Mouse (Mus musculus) ES-E14 (cell line): ENCODE results near the gene Thada. TPM values are rescaled to one million over a fixed set of nuclear protein-coding genes. Genes with fewer than 3 reads are reported as not detected.
A peak's percentile ranks its signal among the peaks of the same experiment; 100 is the strongest.

ENCODE experiments used
- DNase-seq: peaks from one replicate; pipeline ENCODE4 v3.0.0-alpha.2; 2013; ENCODE audit warnings: low read depth, low spot score
- H3K27ac ChIP-seq: 2 replicates; pipeline ENCODE4 v1.5.1; 2012; ENCODE audit warnings: low read depth, mild to moderate bottlenecking, low read length, moderate library complexity, mixed read lengths; ENCODE audit not compliant: poor library complexity, insufficient read depth, severe bottlenecking
- H3K36me3 ChIP-seq: 2 replicates; pipeline ENCODE4 v1.6.1; 2012; ENCODE audit warnings: mild to moderate bottlenecking, low read length, moderate library complexity, mixed read lengths; ENCODE audit not compliant: control insufficient read depth, poor library complexity, insufficient read depth, severe bottlenecking
- H3K4me1 ChIP-seq, 2 experiments: fragments of 150-350 bp in 1 of 2; sonication (generic) in 1 of 2; 2 replicates each; pipeline ENCODE4 v1.6.1; 2012; ENCODE audit warnings: low read length in 2 of 2, mild to moderate bottlenecking in 1 of 2, mixed read lengths in 1 of 2; ENCODE audit not compliant: control insufficient read depth in 2 of 2, insufficient read depth in 2 of 2, poor library complexity in 1 of 2
- H3K4me3 ChIP-seq, 2 experiments: fragments of 150-350 bp in 1 of 2; sonication (generic) in 1 of 2; 2 replicates each; pipeline ENCODE4 v1.5.1; 2012; ENCODE audit warnings: low read length in 2 of 2, low read depth in 1 of 2, mild to moderate bottlenecking in 1 of 2, mixed read lengths in 1 of 2; ENCODE audit not compliant: insufficient read depth in 1 of 2, poor library complexity in 1 of 2, severe bottlenecking in 1 of 2
- H3K9ac ChIP-seq: 2 replicates; pipeline ENCODE4 v1.6.1; 2012; ENCODE audit warnings: low read depth, mild to moderate bottlenecking, low read length, mixed read lengths; ENCODE audit not compliant: poor library complexity, insufficient read depth, severe bottlenecking
- H3K9me3 ChIP-seq: fragments of 150-350 bp; sonication (generic); 2 replicates; pipeline ENCODE4 v1.6.1; 2012; ENCODE audit warnings: low read depth, mild to moderate bottlenecking, low read length; ENCODE audit not compliant: control insufficient read depth, insufficient read depth
- CHD2 ChIP-seq: IDR thresholded peaks from 2 replicates; pipeline ENCODE4 v1.6.1; 2014; ENCODE audit warnings: mild to moderate bottlenecking, low read depth, low read length, inconsistent platforms
- HCFC1 ChIP-seq: IDR thresholded peaks from 2 replicates; pipeline ENCODE4 v1.6.1; 2012; ENCODE audit warnings: low read length, inconsistent platforms, borderline replicate concordance; ENCODE audit not compliant: insufficient read depth
- MAFK ChIP-seq: IDR thresholded peaks from 2 replicates; pipeline ENCODE4 v1.6.1; 2014; ENCODE audit warnings: mild to moderate bottlenecking, low read depth, low read length, inconsistent platforms; ENCODE audit not compliant: insufficient read depth
- ZC3H11A ChIP-seq: IDR thresholded peaks from 2 replicates; pipeline ENCODE4 v1.6.1; 2012; ENCODE audit warnings: low read depth, mild to moderate bottlenecking, inconsistent platforms, low read length, borderline replicate concordance
- ZNF384 ChIP-seq: IDR thresholded peaks from 2 replicates; pipeline ENCODE4 v1.6.1; 2012; ENCODE audit warnings: low read depth, low read length, inconsistent platforms
- in situ Hi-C, 2 experiments: fragments of 600-800 bp; cut with MboI; formaldehyde crosslinking; loops; one replicate each; pipeline ENCODE4 v1.15.1; 2025; ENCODE audit warnings: low sequenced_read_pairs in 2 of 2, inconsistent platforms in 1 of 2; ENCODE audit not compliant: unreplicated experiment in 2 of 2
- total RNA-seq: library from RNA; depleted of rRNA; stranded (reverse); fragments of 300-350 nt; gene quantifications from 2 replicates; pipeline ENCODE4 v1.2.3, GENCODE M21; 2012

The Thada gene
- total RNA-seq, 1 experiment, result 37.4 TPM

GRCm38 (mm10) chr17:84492255-84492880 lies 26.4 kb upstream of the Thada start:
- no peak for TF ChIP-seq HCFC1
- Histone ChIP-seq H3K9me3 (no peaks in the 10 kb centered on the region), H3K4me1 (peaks cover 3 to 7% of the 10 kb centered on the region in 2 experiments; a peak in 2 of 4 replicates), H3K9ac (no peak overlapping the region; the same call in 1 of the 2 replicates), H3K4me3 (no peak overlapping the region), H3K36me3 (no peaks in the 10 kb centered on the region), H3K27ac (peak overlapping the region; percentile 60; the same call in 1 of the 2 replicates)
- DNase-seq, result peak; percentile 69
- in situ Hi-C loops, result no loop called here

GRCm38 (mm10) chr17:84487415-84487814 lies 21.4 kb upstream of the Thada start:
- no peak for TF ChIP-seq CHD2
- no peak for TF ChIP-seq HCFC1
- no peak for TF ChIP-seq ZC3H11A
- TF ChIP-seq MAFK, result no peak
- no peak for TF ChIP-seq ZNF384
- no peak overlapping the region for H3K9ac ChIP-seq
- 0 out of 4 replicates have a peak, but pooled peaks cover 0 to 3% of the 10 kb centered on the region in 2 experiments for H3K4me1 ChIP-seq
- H3K36me3 ChIP-seq, result no peaks in the 10 kb centered on the region
- no peak for DNase-seq
- H3K4me3 ChIP-seq, result no peak overlapping the region
- in situ Hi-C loops, result no loop called here
- no peaks in the 10 kb centered on the region for H3K9me3 ChIP-seq
- H3K27ac ChIP-seq, result no peak overlapping the region

- H3K27ac ChIP-seq, result no peak overlapping the region
- no peaks in the 10 kb centered on the region for H3K4me1 ChIP-seq
- H3K9me3 ChIP-seq, result no peaks in the 10 kb centered on the region
- in situ Hi-C loops, result no loop called here
- TF ChIP-seq CHD2 (no peak), MAFK (no peak), ZNF384 (no peak), HCFC1 (no peak), ZC3H11A (no peak)
- H3K9ac ChIP-seq, result no peak overlapping the region
- DNase-seq, result no peak
- no peaks in the 10 kb centered on the region for H3K36me3 ChIP-seq
- H3K4me3 ChIP-seq, result no peak overlapping the region
Measured at GRCm38 (mm10) chr17:84483673-84484320, 17.8 kb upstream of the Thada start.

- in situ Hi-C loops, result no loop called here
- Histone ChIP-seq H3K36me3 (no peaks in the 10 kb centered on the region), H3K9ac (no peak overlapping the region), H3K27ac (no peak overlapping the region), H3K9me3 (no peaks in the 10 kb centered on the region), H3K4me1 (no peaks in the 10 kb centered on the region), H3K4me3 (no peak overlapping the region)
- no peak for TF ChIP-seq CHD2
- TF ChIP-seq HCFC1, result no peak
- no peak for TF ChIP-seq MAFK
- no peak for TF ChIP-seq ZC3H11A
- TF ChIP-seq ZNF384, result no peak
- no peak for DNase-seq
Measured at GRCm38 (mm10) chr17:84482831-84483230, 16.8 kb upstream of the Thada start.
